Mouse (Mus musculus): ENCODE results near the gene Ajap1.

Gene Ajap1

DNA sequence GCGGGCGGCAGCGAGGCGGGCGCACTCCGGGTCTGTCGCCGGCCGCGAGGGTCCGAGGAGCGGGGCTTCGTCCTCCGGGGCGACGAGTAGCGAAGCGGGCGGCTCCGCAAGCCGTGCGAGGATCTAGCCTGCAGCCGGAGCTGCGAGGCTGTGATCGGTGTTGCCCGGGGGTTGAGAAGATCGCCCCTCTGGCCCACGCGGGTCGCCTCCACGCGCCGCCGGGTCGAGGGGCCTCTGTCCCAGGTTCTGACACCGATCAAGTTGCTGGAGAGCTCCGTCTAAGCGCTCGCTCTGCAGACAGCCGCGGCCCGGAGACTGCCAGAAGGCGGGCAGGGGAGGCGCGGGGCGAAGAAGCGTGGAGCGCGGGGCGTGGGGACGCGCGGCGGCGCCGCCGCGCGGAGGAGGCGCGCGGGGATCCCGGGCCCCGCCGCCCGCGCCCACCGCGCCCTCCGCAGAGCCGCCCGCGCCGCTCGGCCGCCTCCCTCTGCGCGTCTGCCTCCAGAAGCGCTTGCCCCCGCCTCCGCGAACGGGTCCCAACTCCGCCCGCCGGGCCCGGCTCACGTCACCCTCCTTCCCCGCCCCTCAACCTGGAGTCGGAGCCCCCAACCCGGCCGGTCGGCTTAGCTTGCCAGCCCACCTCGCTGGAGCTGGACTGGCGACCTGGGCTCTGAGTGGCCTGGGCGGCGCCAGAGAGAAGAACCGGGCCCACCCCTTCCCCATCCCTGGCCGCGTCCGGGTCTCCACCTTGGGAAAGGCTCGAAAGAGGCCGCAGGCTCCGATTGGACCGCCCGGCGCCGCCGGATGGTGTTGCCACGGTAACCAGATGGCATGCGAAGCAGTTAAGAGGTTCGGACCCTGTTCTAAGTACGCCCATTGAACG lies at the start of gene Ajap1:
Gene Ajap1, minus strand, starts transcription at position 353 of the 880 bp plus-strand sequence.
- DNase-seq (ENCODE audit: low read depth in 2 of 2, low spot score in 2 of 2), result no peak

DNA sequence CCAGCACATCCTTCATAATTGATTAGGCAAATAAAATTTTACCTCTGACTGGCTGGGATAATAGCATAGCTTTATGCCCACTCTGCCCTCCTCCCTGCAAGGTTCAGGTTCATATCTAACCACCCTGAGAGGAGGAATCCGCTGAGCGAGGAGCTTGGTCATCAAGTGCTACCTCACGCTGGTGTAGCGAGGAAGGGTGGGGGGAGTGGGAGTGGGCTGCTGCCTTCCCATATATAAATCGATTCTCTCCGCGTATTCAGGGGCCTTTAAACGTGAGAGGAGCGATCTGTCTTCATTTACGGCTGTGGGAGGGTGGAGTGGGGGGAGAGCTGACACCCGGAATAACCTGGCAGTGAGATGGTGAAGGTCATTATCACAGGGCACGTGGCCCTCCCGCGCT lies 47.9 kb upstream of the Ajap1 start:
- no peak for DNase-seq (ENCODE audit: low read depth in 2 of 2, low spot score in 2 of 2)

DNA sequence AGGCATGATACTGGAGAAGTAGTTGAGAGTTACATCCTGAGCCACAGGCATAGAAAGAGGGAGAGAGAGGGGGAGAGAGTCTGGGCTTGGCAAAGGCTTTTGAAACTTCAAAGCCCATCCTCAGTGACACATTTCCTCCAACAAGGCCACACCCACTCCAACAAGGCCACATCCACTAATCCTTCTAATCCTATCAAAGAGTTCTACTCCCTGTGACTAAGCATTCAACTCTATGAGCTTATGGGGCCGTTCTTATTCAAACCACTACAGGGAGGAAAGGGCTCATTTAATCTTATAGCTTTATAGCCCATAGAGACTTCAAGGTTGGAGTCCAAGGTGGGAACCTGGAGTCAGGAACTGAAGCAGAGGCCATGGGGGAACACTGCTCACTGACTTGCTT lies 39.0 kb upstream of the Ajap1 start:
- DNase-seq (ENCODE audit: low read depth in 2 of 2, low spot score in 2 of 2), result no peak

DNA sequence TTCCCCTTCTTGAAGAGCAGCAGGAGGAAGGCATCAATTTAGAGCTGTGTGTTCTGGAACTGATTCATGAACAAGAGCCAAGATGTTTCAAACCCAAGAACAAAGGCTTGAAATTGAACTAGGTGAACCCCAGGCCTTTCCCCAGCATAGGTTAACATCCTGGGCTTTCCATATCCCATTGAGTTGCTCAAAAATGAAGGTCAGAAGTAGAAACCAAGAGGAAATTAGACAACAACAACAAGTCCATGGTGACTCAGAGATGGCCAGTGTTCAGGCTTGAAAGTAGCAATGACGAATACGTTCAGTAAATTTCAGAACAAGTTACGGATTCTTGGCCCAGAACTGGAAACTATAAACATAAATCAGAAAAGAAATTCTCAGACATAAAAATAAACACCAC lies 37.3 kb upstream of the Ajap1 start:
- DNase-seq (ENCODE audit: low read depth in 2 of 2, low spot score in 2 of 2), result no peak

DNA sequence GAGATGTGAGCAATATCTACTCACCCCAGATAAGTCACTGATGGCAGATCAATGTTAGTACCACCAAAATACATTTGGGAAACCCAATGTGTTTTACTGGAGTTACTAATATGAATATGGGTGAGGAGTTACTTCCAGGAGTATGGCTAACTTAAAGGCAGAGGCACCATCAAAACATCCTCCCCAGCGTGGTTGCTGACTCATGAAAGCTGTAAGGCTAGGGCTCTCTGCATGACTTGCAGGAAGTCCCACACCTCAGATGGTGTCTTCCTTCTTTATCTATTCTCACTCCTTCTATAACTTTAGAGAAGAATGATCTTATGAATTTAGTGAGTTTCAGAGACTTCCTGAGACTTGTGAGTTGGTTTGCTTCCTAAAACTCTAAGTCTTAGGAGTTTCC lies 36.7 kb upstream of the Ajap1 start:
- DNase-seq (ENCODE audit: low read depth in 2 of 2, low spot score in 2 of 2), result no peak

DNA sequence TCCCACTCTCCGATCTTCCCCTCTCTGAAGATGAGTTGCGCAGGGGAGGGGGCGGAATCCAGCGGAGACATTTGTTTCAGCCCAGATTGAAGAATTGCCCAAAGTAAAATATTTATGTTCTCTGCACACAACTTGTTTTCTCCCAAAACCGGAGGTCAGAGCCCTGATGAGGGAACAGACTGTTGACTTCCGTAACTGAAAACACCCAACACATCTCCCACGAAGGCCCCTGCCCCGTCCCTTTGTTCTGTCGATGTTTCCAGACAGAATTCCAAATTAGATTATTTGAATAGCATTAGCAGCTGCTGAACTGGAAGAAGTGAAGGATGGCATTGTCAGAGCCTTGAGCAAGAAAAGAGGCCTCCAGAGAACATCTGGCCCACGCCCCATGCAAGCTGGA lies 33.2 kb upstream of the Ajap1 start:
- no peak for DNase-seq (ENCODE audit: low read depth in 2 of 2, low spot score in 2 of 2)

DNA sequence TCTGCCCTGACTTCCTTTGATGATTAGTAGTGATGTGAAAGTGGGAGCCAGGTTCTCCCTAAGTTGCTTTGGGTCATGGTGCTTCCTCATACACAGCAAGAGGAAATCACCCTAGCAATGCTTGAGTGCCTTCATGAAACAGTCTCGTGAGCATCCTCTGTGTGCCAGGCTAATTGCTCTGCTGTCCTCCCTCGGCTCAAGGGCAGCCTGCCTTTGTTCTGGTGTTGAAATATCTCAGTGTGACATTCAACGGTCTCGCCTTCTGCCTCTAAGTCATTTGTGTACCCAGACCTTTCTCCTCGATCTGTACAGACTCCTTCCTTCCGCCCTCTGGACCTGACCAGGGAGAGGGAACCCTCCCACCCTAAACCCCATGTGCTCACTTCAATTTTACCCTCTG lies 31.5 kb upstream of the Ajap1 start:
- no peak for DNase-seq (ENCODE audit: low read depth in 2 of 2, low spot score in 2 of 2)

DNA sequence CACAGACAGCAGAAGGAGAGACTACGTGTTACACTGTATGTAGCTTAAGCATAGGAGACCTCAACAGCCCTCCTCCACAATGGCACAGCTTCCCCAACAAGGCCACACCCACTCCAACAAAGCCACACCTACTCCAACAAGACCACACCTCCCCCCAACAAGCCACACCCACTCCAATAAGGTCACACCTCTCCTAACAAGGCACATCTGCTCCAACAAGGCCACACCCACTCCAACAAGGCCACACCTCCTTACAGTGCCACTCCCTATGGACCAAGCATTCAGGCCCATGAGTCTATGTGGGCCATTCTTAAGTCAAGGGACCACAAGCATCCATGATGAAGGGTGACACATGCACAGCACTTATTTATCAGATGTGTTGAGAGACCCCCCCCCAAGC lies 28.9 kb upstream of the Ajap1 start:
- no peak for DNase-seq (ENCODE audit: low read depth in 2 of 2, low spot score in 2 of 2)

DNA sequence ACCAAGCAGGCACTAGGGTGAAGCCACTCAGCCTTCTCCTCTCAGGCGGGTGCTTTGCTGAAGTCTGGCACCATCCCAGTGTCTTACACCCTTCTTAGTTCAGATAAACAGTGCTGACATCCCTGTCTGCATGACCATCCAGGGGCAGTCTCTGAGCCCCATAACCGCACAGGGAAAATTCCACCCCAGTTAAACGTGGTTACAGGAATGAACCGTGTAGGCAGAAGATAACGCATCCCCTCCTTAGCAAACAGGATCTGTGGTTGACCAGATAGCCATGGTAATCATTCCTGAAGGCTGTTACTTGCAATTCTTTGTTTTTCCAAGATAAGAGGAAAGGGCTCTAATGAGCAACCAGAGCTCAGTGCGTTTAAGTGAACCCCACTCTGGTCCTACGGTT lies 19.3 kb upstream of the Ajap1 start:
- DNase-seq (ENCODE audit: low read depth in 2 of 2, low spot score in 2 of 2), result no peak

DNA sequence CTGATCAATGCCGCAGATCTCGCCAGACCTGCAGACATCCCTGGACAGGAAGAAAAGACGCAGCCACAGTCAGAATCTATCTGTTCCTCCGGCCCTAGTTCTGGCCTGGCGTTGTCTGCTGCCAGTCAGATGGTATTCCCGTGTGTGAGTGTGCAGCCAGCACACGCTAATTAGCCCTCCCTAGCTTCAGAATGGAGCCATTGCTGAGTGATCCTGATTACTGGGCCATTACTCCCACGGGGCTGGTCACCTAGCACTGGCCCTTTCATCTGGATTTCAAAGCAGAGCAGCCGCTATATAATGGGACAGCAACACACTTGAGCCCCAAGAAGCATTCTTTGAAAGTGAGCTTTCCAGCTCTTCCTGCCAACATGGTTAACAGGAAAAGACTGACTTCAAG lies 9.8 kb upstream of the Ajap1 start:
- DNase-seq (ENCODE audit: low read depth in 2 of 2, low spot score in 2 of 2), result no peak

DNA sequence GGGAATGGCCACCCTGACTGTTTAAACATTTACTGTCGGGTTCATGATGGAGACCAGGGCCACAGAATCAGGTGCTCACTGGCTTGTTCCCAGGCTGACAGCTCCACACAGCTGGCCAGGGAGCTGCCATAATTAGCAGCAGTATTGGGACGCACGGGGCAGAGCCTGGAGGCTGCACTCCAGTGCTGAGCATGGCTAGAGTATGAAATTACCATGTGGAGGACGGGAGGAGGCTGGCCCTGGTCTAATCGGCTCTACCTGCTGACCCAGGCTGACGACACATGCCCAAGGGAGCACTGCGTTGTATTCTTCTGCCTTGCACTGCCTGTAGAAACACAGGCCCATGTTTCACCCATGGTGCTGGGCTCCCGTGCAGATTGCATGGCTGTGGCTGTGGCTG lies 6.5 kb upstream of the Ajap1 start:
- no peak for DNase-seq (ENCODE audit: low read depth in 2 of 2, low spot score in 2 of 2)

DNA sequence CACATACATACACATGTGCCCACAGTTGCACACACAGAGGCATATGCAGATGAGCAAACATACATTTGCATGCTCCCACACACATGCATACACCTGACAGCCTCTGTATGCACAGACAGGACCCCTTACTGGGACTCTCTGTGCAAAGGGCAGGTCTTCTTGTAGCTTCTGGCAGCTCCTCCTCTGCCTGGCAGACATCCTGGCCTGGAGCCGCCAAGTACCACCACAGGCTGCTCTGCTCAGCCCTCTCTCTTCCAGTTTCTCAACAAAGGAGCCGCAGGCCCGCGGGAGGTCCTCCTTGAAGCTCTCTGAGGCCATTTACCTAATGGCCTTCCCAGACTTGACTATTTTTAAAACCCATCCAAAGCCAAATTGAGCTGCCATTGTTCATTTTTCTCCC lies 3.3 kb upstream of the Ajap1 start:
- no peak for DNase-seq (ENCODE audit: low read depth in 2 of 2, low spot score in 2 of 2)

DNA sequence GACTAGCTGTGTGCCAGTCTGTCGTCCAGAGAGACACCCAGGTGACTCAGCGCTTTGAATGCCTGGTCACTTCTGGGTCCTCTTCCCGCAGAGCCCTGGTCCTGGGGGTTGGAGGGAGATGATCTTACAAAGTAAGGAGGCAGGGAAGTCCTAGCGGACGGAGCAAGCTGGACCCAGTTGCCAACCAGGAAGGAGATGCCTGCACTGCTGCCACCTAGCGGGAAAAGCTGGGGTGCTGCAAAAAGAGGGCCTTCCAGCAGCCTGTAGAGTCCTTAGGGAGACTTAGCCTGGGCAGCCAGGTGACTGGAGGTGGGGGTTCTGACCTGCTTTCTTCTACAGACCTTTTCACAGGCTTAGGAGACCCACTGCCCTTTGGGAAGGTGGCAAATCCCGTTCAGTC lies 1.8 kb upstream of the Ajap1 start:
- no peak for DNase-seq (ENCODE audit: low read depth in 2 of 2, low spot score in 2 of 2)

DNA sequence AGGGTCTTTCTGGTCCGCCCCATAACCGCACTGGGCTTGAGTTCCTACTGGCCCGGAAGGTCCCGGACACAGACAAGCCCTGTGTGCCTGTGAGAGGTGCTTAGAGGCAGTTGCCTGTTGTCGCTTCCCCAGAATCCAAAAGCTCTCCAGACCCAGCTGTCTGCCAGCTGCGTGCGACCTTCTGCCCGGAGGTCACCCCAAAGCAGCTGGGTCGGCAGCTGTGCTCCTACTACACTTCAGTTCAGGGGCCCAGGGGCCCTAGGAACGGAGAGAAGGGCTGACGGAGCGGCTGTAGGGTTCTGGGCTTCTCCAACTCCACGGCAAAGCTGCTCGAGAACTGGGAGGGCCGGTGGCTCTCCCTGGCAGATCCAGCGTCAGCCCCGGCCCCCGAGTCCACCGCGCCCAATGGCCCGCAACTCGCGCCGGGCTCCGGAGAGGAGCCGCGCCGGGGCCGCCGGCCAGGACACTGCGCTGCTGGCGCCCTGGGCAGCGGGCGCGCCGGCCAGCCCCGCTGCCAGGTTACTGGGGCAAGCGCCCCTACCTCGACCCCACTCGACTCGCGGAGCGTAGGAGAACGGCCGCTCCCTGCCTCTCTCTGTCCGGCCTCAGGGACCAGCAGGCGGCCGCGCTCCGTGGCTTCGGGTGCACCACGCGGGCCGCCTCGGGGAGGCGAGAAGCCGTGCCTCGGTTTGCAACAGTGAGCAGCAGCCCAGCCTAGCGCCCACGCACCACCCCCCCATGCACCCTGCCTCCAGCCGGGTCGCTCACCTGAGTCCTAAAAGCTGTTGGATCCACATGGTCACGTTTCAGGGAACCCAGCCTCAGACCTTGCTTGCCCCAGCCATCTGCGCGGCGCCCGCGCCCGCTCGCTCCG lies 1.0 kb downstream of the Ajap1 start:
- no peak for DNase-seq (ENCODE audit: low read depth in 2 of 2, low spot score in 2 of 2)

DNA sequence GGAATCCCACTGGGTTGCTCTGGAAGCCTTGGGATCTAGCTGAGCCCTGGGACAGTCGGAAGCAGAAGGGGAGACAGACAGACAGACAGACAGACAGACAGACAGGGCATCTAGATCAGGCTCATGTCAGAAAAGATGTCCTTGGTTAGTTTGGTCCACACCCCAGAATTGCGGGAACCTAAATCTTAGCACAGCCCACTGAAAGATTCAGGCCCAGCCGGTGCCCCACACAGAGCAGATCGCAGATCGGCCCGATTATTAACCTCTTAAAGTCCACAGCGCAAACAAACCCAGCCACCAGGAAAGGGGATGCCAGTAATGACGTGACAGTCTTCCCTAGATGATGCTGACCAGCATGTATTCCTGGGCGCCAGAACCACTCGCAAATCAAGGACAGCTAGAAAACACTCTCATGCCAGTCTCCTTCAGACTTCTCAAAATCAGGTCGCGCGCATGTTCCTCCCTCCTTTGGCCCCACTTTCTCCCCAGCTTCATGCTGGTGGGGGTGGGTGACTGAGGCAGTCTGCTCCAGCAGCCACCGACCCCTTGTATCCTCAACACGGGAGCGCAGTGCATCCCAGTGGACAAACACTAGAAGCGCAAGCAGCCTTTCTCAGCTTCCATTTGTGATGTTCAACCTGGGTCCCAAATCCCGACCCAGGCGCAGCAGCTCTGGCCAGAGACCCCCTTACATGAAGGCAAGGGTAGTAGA lies 1.9 kb downstream of the Ajap1 start:
- no peak for DNase-seq (ENCODE audit: low read depth in 2 of 2, low spot score in 2 of 2)

DNA sequence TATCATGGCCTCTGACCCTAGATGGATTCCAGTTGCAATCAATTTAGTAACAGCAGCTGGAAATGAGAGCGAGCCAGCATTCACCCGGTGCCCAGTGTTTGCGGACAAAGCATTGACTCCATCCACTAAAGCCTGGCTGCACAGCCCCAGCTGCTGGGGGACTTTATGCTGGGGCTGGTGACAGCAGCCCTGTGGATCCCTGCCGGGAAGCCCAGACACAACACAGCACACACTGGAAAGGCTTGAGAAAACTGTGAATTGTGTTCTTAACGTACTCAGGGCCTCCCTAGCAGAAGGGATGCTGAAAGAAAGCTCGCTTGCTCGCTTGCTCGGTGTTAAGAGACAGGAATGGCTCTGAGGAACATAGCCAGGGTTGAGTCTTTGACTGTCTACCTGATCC lies 3.5 kb downstream of the Ajap1 start:
- no peak for DNase-seq (ENCODE audit: low read depth in 2 of 2, low spot score in 2 of 2)

DNA sequence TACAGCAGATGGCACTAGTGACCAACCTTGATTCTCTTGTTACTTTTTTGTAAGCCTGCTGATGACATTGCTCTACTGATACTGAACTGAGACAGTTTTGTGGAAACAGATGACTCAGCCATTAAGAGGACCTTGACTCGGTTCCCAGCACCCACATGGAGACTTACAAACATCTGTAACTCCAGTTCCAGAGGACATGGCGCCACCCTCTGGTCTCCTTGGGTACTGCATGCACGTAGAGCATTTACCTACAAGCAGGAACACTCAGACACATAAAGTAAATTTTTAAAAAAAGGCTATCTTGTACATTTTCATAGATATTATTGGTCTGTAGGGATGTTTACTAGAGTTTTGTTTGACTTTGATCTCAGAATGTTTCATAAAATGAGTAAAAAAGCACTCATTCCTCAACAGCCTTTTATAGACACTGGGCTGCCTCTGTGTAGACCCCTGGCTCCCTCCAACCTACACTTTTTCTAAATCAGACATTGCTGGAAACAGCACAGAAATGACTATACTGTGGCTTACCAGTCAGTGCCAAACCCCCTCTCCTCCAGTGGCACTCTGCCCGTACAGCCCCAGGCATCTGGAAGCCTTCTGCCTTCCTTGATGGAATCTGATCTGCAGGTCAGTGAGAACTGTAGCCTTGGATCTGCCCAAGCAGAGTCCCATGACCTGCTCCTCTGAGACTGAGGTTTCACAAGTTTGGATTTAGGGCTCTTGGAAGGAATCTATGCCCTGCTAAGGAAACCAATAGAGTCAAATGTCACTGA lies 8.9 kb downstream of the Ajap1 start:
- DNase-seq (ENCODE audit: low read depth in 2 of 2, low spot score in 2 of 2), result no peak

DNA sequence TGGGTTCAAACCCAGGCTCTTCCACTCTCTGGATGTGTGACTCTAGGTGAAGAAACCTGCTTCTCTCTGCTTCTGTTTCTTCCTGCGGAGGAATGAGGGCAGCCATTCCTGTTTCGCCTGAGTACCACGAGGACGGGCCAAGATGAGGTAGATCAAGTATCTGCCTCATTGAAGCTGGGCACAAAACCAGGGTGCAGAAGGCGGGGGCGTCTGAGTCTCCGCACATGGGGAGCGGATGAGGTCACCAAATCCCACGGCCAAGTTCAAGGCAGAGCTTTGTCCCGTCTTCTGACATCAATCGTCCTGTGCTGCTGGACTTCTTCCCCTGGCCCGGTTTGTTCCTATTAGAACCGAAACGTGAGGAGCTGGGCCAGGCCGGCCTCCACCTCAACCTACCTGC lies 12.9 kb downstream of the Ajap1 start:
- DNase-seq (ENCODE audit: low read depth in 2 of 2, low spot score in 2 of 2), result no peak

DNA sequence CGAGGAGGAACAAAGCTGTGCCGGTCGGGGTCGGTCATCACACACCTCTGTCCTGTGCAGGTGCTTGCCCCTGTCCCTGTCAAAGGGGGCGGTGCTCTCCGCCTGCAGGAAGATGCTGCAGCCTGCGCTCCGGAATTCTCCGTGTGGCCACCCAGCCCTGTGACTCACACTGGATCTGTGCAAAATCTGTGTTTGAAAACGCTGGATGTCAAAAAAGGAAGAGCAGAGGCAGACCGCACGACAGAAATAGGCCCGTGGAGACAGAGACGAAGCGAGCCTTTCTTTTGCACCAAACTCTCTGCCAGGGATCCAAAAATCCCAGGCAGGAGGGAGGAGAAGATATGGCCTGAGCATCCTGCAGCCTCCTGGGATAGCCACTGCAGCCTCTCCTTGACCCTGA lies 22.7 kb downstream of the Ajap1 start:
- DNase-seq (ENCODE audit: low read depth in 2 of 2, low spot score in 2 of 2), result no peak

DNA sequence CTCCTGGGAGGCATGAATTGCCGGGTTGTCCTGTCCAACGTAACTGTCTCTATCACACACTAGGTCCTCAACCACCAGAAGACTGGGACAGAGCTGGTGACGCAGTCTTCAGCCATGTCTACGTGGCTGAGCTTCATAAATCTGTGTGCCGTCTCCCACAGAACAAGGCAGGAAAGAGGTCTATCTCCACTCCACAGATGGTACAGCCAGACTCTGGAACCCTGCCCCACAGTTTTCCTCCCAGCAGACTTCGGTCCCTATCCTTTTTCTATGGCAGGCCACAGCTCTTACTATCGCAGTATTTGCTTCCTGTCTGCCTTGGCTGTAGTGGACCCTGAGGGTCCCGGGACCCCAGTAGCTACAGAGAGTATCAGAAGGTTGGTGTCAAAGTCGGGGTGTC lies 23.1 kb downstream of the Ajap1 start:
- no peak for DNase-seq (ENCODE audit: low read depth in 2 of 2, low spot score in 2 of 2)

DNA sequence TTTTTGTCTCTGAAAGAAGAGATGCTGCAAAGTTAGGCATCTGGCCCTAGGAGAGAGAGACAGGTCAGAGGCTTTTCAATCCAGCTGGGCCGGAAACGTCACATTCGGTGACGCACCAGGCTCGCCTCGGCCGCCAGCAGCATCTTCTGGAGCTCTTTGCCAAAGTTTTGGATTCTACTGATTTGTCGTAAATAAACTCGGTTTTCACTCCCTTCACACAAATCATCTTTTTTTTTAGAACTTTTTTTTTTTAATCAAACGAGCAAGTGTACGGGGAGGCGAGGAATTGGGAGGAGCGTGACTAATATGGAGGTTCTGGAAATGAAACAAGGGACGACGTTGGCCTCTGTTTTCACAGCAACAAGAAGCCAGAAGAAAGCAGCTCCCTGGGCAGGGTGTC lies 23.8 kb downstream of the Ajap1 start:
- no peak for DNase-seq (ENCODE audit: low read depth in 2 of 2, low spot score in 2 of 2)
